Mouse (Mus musculus) bone marrow, adult 2 months (tissue): ENCODE data around the gene Syn3. TPM values are rescaled to one million over a fixed set of nuclear protein-coding genes. Genes with fewer than 3 reads are reported as not detected.

ENCODE experiments used
- H3K27ac ChIP-seq: fragments of 200-500 bp; 2 replicates; pipeline ENCODE4 v1.5.1; 2012; ENCODE audit warnings: low read depth, mild to moderate bottlenecking, control low read depth, inconsistent platforms, low read length; ENCODE audit not compliant: control insufficient read depth, poor library complexity, insufficient read depth
- H3K4me1 ChIP-seq: fragments of 200-500 bp; 2 replicates; pipeline ENCODE4 v1.6.1; 2011; ENCODE audit warnings: low read length; ENCODE audit not compliant: control insufficient read depth, insufficient read depth
- H3K4me3 ChIP-seq: fragments of 200-500 bp; replicated peaks from 2 replicates; pipeline ENCODE3; 2011; ENCODE audit warnings: mild to moderate bottlenecking, low read depth, low read length, control low read depth; ENCODE audit not compliant: control insufficient read depth
- CTCF ChIP-seq: fragments of 200-500 bp; IDR thresholded peaks from 2 replicates; pipeline ENCODE4 v1.5.1; 2011; ENCODE audit warnings: low read length, control low read depth; ENCODE audit not compliant: control insufficient read depth, insufficient read depth
- POLR2A ChIP-seq: fragments of 200-500 bp; IDR thresholded peaks from 2 replicates; pipeline ENCODE4 v1.6.1; 2011; ENCODE audit warnings: low read depth, mild to moderate bottlenecking, control low read depth, low read length, borderline replicate concordance; ENCODE audit not compliant: control insufficient read depth
- WGBS: fragments of 180-500 bp; shearing (Covaris S2); methylation state at CpG from one replicate; pipeline ENCODE4 v1.1.7; 2018; 5-methylcytosine and 5-hydroxymethylcytosine counted together
- polyA plus RNA-seq: library from polyadenylated mRNA; stranded (reverse); fragments of >200 nt; gene quantifications from 2 replicates; pipeline ENCODE4 v1.2.4, GENCODE M21; 2011; ENCODE audit warnings: low replicate concordance; ENCODE audit not compliant: missing spikeins, insufficient read depth, insufficient read length

Gene Syn3
- polyA plus RNA-seq, 1 experiment: 0.75 TPM

GRCm38 (mm10) chr10:86298326-86298725 is 200.4 kb downstream of the Syn3 start:
- Histone ChIP-seq H3K4me3 (no peak overlapping the region), H3K4me1 (no peaks in the 10 kb centered on the region), H3K27ac (no peak overlapping the region)
- TF ChIP-seq POLR2A: no peak
- no peak for TF ChIP-seq CTCF
- WGBS: 76% methylated on average over 6 of the region's 6 CpGs

- TF ChIP-seq CTCF (no peak), POLR2A (no peak)
- Histone ChIP-seq H3K27ac (no peak overlapping the region), H3K4me1 (no peaks in the 10 kb centered on the region), H3K4me3 (no peak overlapping the region)
- WGBS: 80% methylated on average over 2 of the region's 2 CpGs
Measured at GRCm38 (mm10) chr10:86297307-86297706, 201.4 kb downstream of the Syn3 start.

GRCm38 (mm10) chr10:86296111-86296510 is 202.6 kb downstream of the Syn3 start:
- H3K4me3 ChIP-seq: no peak overlapping the region
- H3K4me1 ChIP-seq: no peaks in the 10 kb centered on the region

GRCm38 (mm10) chr10:86295454-86296098 is 203.1 kb downstream of the Syn3 start:
- no peak overlapping the region for H3K27ac ChIP-seq
- WGBS: 17% methylated on average over 13 of the region's 13 CpGs
- TF ChIP-seq POLR2A (no peak), CTCF (no peak)
- H3K4me3 ChIP-seq: no peak overlapping the region
- H3K4me1 ChIP-seq: no peaks in the 10 kb centered on the region

More at GRCm38 (mm10) chr10:86296111-86296510, 202.6 kb downstream of the Syn3 start:
- H3K27ac ChIP-seq: no peak overlapping the region
- TF ChIP-seq POLR2A: 0 out of 2 replicates have a peak, but pooled peaks have one; percentile 27
- peak; percentile 84 for TF ChIP-seq CTCF
- WGBS: under 1% methylated on average over 14 of the region's 14 CpGs

- TF ChIP-seq POLR2A: no peak
- no peak for TF ChIP-seq CTCF
- Histone ChIP-seq H3K4me1 (no peaks in the 10 kb centered on the region), H3K27ac (no peak overlapping the region), H3K4me3 (no peak overlapping the region)
- 70% methylated on average over 10 of the region's 10 CpGs for WGBS
Measured at GRCm38 (mm10) chr10:86294599-86295365, 203.9 kb downstream of the Syn3 start.

- H3K27ac ChIP-seq: no peak overlapping the region
- no peak overlapping the region for H3K4me3 ChIP-seq
- H3K4me1 ChIP-seq: no peaks in the 10 kb centered on the region
- no peak for TF ChIP-seq POLR2A
- no peak for TF ChIP-seq CTCF
- 69% methylated on average over 1 of the region's 1 CpGs for WGBS
Measured at GRCm38 (mm10) chr10:86293880-86294279, 204.8 kb downstream of the Syn3 start.

- Histone ChIP-seq H3K27ac (no peak overlapping the region), H3K4me3 (no peak overlapping the region), H3K4me1 (no peaks in the 10 kb centered on the region)
- WGBS: 76% methylated on average over 8 of the region's 8 CpGs
- TF ChIP-seq POLR2A (no peak), CTCF (no peak)
Measured at GRCm38 (mm10) chr10:86290109-86290771, 208.5 kb downstream of the Syn3 start.

GRCm38 (mm10) chr10:86286508-86286907 is 212.2 kb downstream of the Syn3 start:
- Histone ChIP-seq H3K27ac (no peak overlapping the region), H3K4me1 (no peaks in the 10 kb centered on the region), H3K4me3 (no peak overlapping the region)
- no peak for TF ChIP-seq CTCF
- TF ChIP-seq POLR2A: no peak
- WGBS: 88% methylated on average over 7 of the region's 7 CpGs
